9 mouse cellular contexts compared by ENCODE assay signal in the genomic region with DNA sequence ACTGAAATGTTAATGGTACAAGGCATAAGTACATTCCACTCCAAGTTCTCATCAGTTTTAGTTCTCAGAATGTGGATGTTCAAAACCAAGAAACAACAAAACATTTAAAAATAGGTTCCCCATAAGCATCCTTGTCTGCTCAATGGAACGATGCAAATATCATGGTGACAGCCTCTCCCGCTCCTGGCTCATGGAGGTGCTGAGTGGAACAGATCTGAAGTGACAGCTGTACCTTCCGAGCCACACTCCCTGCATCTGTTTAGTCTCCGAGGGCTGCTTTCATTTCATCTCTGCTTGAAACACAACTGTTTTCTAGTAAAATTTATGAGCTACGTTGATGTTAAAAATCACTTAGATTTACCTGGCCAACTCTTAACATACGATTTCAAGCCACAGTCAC.
A peak's percentile ranks its signal among the peaks of the same experiment; 100 is the strongest.
DNase-seq lines count a peak whose midpoint lies in the region; ATAC-seq lines count a peak whose summit lies in the region.
"Had no signal": no experiment of that assay in that cellular context is flagged by ENCODE, and none has a peak within 500 bp of the region (broad histone marks: within the 10 kb centered on the region; RNA-seq: fewer than 3 reads in every experiment).

No protein-coding gene starts in this region.

- no peaks in the 10 kb centered on the region for H3K36me3 ChIP-seq in heart, embryonic 16.5 days (ENCODE audit: control insufficient read depth, insufficient read depth)
- H3K36me3 ChIP-seq in midbrain, embryonic 16.5 days (ENCODE audit: control insufficient read depth, insufficient read depth, low read length): no peaks in the 10 kb centered on the region
- H3K36me3 ChIP-seq in forebrain, embryonic 15.5 days: no peaks in the 10 kb centered on the region

- H3K4me1 ChIP-seq in heart, embryonic 16.5 days (ENCODE audit: control insufficient read depth, insufficient read depth, low read length): no peaks in the 10 kb centered on the region
- H3K4me1 ChIP-seq in midbrain, embryonic 16.5 days (ENCODE audit: control insufficient read depth, insufficient read depth, low read length): peaks cover 10% of the 10 kb centered on the region
- 0 out of 2 replicates have a peak, but pooled peaks cover 5% of the 10 kb centered on the region for H3K4me1 ChIP-seq in forebrain, embryonic 15.5 days

- H3K9ac ChIP-seq in heart, embryonic 16.5 days (ENCODE audit: low read length): no peak overlapping the region
- H3K9ac ChIP-seq in midbrain, embryonic 16.5 days (ENCODE audit: low read depth, low read length): no peak overlapping the region
- H3K9ac ChIP-seq in forebrain, embryonic 15.5 days (replicated peaks): no peak overlapping the region
- H3K9ac ChIP-seq: forebrain, postnatal 0 days; lung, embryonic 14.5 days had no signal

- ATAC-seq in heart, embryonic 16.5 days (replicated peaks; ENCODE audit: extremely low read depth, insufficient read depth, low FRiP score): no peak
- ATAC-seq in midbrain, embryonic 16.5 days: peak; percentile 71; the same call in 1 of the 2 replicates
- ATAC-seq in forebrain, embryonic 15.5 days (replicated peaks): no peak
- ATAC-seq: forebrain, postnatal 0 days had no signal

- 52% methylated on average over 6 of the region's 6 CpGs for WGBS in heart, embryonic 16.5 days
- 28% methylated on average over 6 of the region's 6 CpGs for WGBS in midbrain, embryonic 16.5 days
- 70% methylated on average over 6 of the region's 6 CpGs for WGBS in forebrain, embryonic 15.5 days

- no peak overlapping the region for H3K27ac ChIP-seq in heart, embryonic 16.5 days (ENCODE audit: low read length)
- H3K27ac ChIP-seq in midbrain, embryonic 16.5 days (ENCODE audit: low read length): peak overlapping the region; percentile 37; the same call in 1 of the 2 replicates
- H3K27ac ChIP-seq in forebrain, embryonic 15.5 days (replicated peaks): no peak overlapping the region

- H3K27me3 ChIP-seq in heart, embryonic 16.5 days (ENCODE audit: control insufficient read depth, insufficient read depth, low read length): no peaks in the 10 kb centered on the region
- no peaks in the 10 kb centered on the region for H3K27me3 ChIP-seq in midbrain, embryonic 16.5 days (ENCODE audit: control insufficient read depth, insufficient read depth, low read depth, low read length)
- H3K27me3 ChIP-seq in forebrain, embryonic 15.5 days: no peaks in the 10 kb centered on the region

- DNase-seq in heart, postnatal 36 days: no peak
- peak; percentile 84 for DNase-seq in brain, adult 2 months (ENCODE audit: low read depth, low spot score)
- DNase-seq in cerebellum, postnatal 14 days: peak; percentile 79 to 81
- no peak for DNase-seq in lung, postnatal 25 days (ENCODE audit: low spot score)
- DNase-seq: forebrain, postnatal 0 days; lung, embryonic 14.5 days had no signal

- no peaks in the 10 kb centered on the region for H3K9me3 ChIP-seq in heart, embryonic 16.5 days (replicated peaks; ENCODE audit: control insufficient read depth, low read length)
- no peaks in the 10 kb centered on the region for H3K9me3 ChIP-seq in midbrain, embryonic 16.5 days (replicated peaks; ENCODE audit: control insufficient read depth, low read length, poor library complexity, severe bottlenecking)
- no peaks in the 10 kb centered on the region for H3K9me3 ChIP-seq in forebrain, embryonic 15.5 days

- peak overlapping the region; percentile 36; the same call in 1 of the 2 replicates for H3K4me2 ChIP-seq in heart, embryonic 16.5 days (ENCODE audit: low read depth, low read length)
- peak overlapping the region; percentile 46 for H3K4me2 ChIP-seq in midbrain, embryonic 16.5 days (ENCODE audit: low read length)
- no peak overlapping the region for H3K4me2 ChIP-seq in forebrain, embryonic 15.5 days (replicated peaks)
- H3K4me2 ChIP-seq: lung, embryonic 14.5 days had no signal

- H3K4me3 ChIP-seq in heart, embryonic 16.5 days (ENCODE audit: low read length): peak overlapping the region; percentile 20; the same call in 1 of the 2 replicates
- no peak overlapping the region; the same call in 1 of the 2 replicates for H3K4me3 ChIP-seq in midbrain, embryonic 16.5 days (ENCODE audit: low read depth, low read length)
- no peak overlapping the region for H3K4me3 ChIP-seq in forebrain, embryonic 15.5 days

- intact Hi-C loops in heart, postnatal 36 days (cut with DNase I): no loop called here

Comparison
In these comparisons a context has a peak if more than half of its experiments do, and no peak if none do; other contexts are left out.
1. DNase-seq: peak in brain, adult 2 months (single experiment) and cerebellum, postnatal 14 days (2 of 2); none in heart, postnatal 36 days (0 of 2) and lung, postnatal 25 days (single experiment).